32 mouse cellular contexts compared by ENCODE assay signal in genomic region chr7:121394875-121395274, GRCm38 (mm10). TPM values are rescaled to one million over a fixed set of nuclear protein-coding genes. Genes with fewer than 3 reads are reported as not detected.
DNase-seq lines count a peak whose midpoint lies in the region; ATAC-seq and TF ChIP-seq lines count a peak whose summit lies in the region.
"Had no signal": no experiment of that assay in that cellular context is flagged by ENCODE, and none has a peak within 500 bp of the region (broad histone marks: within the 10 kb centered on the region; RNA-seq: fewer than 3 reads in every experiment).

No protein-coding gene starts in this region.

- H3K9ac ChIP-seq in forebrain, embryonic 15.5 days (replicated peaks) = no peak overlapping the region
- no peak overlapping the region for H3K9ac ChIP-seq in forebrain, embryonic 11.5 days (ENCODE audit: low read length)
- H3K9ac ChIP-seq in hindbrain, embryonic 14.5 days = no peak overlapping the region
- no peak overlapping the region for H3K9ac ChIP-seq in hindbrain, embryonic 12.5 days
- H3K9ac ChIP-seq in midbrain, postnatal 0 days (replicated peaks; ENCODE audit: low read length, poor library complexity, severe bottlenecking) = no peak overlapping the region
- H3K9ac ChIP-seq in midbrain, embryonic 13.5 days (replicated peaks) = no peak overlapping the region
- H3K9ac ChIP-seq: heart, embryonic 13.5 days; liver, embryonic 14.5 days had no signal

- H3K4me1 ChIP-seq in forebrain, embryonic 15.5 days = peaks cover 23% of the 10 kb centered on the region
- H3K4me1 ChIP-seq in forebrain, embryonic 11.5 days (replicated peaks; ENCODE audit: control insufficient read depth, insufficient read depth, low read length) = peaks cover 9% of the 10 kb centered on the region; the same call in 1 of the 2 replicates
- H3K4me1 ChIP-seq in hindbrain, embryonic 14.5 days (replicated peaks; ENCODE audit: control insufficient read depth, insufficient read depth, low read length) = peaks cover 9% of the 10 kb centered on the region
- H3K4me1 ChIP-seq in hindbrain, embryonic 12.5 days = peaks cover 19% of the 10 kb centered on the region
- 0 out of 2 replicates have a peak, but pooled peaks cover 5% of the 10 kb centered on the region for H3K4me1 ChIP-seq in midbrain, postnatal 0 days (ENCODE audit: insufficient read depth, low read length)
- H3K4me1 ChIP-seq in midbrain, embryonic 13.5 days (replicated peaks) = peaks cover 19% of the 10 kb centered on the region

- TF ChIP-seq CTCF in midbrain, postnatal 0 days (IDR thresholded peaks at IDR 0.05) = no peak

- peaks cover 46% of the 10 kb centered on the region for H3K27me3 ChIP-seq in forebrain, embryonic 15.5 days
- peaks cover 36% of the 10 kb centered on the region for H3K27me3 ChIP-seq in forebrain, embryonic 11.5 days (ENCODE audit: control insufficient read depth, insufficient read depth, low read length)
- peaks cover 50% of the 10 kb centered on the region for H3K27me3 ChIP-seq in hindbrain, embryonic 14.5 days (ENCODE audit: control insufficient read depth, insufficient read depth, low read length)
- peaks cover 58% of the 10 kb centered on the region for H3K27me3 ChIP-seq in hindbrain, embryonic 12.5 days
- H3K27me3 ChIP-seq in midbrain, postnatal 0 days (ENCODE audit: insufficient read depth, low read length) = peaks cover 19% of the 10 kb centered on the region
- H3K27me3 ChIP-seq in midbrain, embryonic 13.5 days = peaks cover 55% of the 10 kb centered on the region

- peak overlapping the region; percentile 45 for H3K4me3 ChIP-seq in forebrain, embryonic 15.5 days
- H3K4me3 ChIP-seq in forebrain, embryonic 11.5 days (ENCODE audit: low read depth, low read length) = no peak overlapping the region
- H3K4me3 ChIP-seq in hindbrain, embryonic 14.5 days (replicated peaks; ENCODE audit: low read length) = no peak overlapping the region
- no peak overlapping the region for H3K4me3 ChIP-seq in hindbrain, embryonic 12.5 days
- peak overlapping the region; percentile 63 for H3K4me3 ChIP-seq in midbrain, postnatal 0 days (ENCODE audit: low read depth, low read length)
- no peak overlapping the region for H3K4me3 ChIP-seq in midbrain, embryonic 13.5 days (replicated peaks)
- H3K4me3 ChIP-seq: heart, embryonic 13.5 days had no signal

- H3K27ac ChIP-seq in forebrain, embryonic 15.5 days (replicated peaks) = no peak overlapping the region; the same call in 1 of the 2 replicates
- no peak overlapping the region for H3K27ac ChIP-seq in forebrain, embryonic 11.5 days (ENCODE audit: low read depth, low read length)
- H3K27ac ChIP-seq in hindbrain, embryonic 14.5 days = no peak overlapping the region
- no peak overlapping the region for H3K27ac ChIP-seq in hindbrain, embryonic 12.5 days
- H3K27ac ChIP-seq in midbrain, postnatal 0 days (ENCODE audit: low read depth, low read length) = no peak overlapping the region
- H3K27ac ChIP-seq in midbrain, embryonic 13.5 days = no peak overlapping the region
- H3K27ac ChIP-seq: heart, embryonic 13.5 days; liver, embryonic 14.5 days; macrophage had no signal

- H3K4me2 ChIP-seq in forebrain, embryonic 15.5 days (replicated peaks) = peak overlapping the region; percentile 82
- no peak overlapping the region for H3K4me2 ChIP-seq in forebrain, embryonic 11.5 days (ENCODE audit: low read depth, low read length, severe bottlenecking)
- H3K4me2 ChIP-seq in hindbrain, embryonic 14.5 days (replicated peaks) = peak overlapping the region; percentile 76
- H3K4me2 ChIP-seq in hindbrain, embryonic 12.5 days (replicated peaks) = no peak overlapping the region
- peak overlapping the region; percentile 94 for H3K4me2 ChIP-seq in midbrain, postnatal 0 days (ENCODE audit: low read depth, low read length, poor library complexity, severe bottlenecking)
- no peak overlapping the region; the same call in 1 of the 2 replicates for H3K4me2 ChIP-seq in midbrain, embryonic 13.5 days (replicated peaks)
- H3K4me2 ChIP-seq: heart, embryonic 13.5 days had no signal

- ATAC-seq in forebrain, embryonic 15.5 days (replicated peaks) = no peak
- ATAC-seq in forebrain, embryonic 11.5 days (replicated peaks; ENCODE audit: low FRiP score) = no peak
- no peak for ATAC-seq in hindbrain, embryonic 14.5 days (ENCODE audit: low FRiP score)
- no peak for ATAC-seq in hindbrain, embryonic 12.5 days (ENCODE audit: low FRiP score)
- no peak for ATAC-seq in midbrain, postnatal 0 days (ENCODE audit: low FRiP score)
- no peak for ATAC-seq in midbrain, embryonic 13.5 days
- ATAC-seq: intestine, embryonic 16.5 days had no signal

- no peaks in the 10 kb centered on the region for H3K9me3 ChIP-seq in forebrain, embryonic 15.5 days
- H3K9me3 ChIP-seq in forebrain, embryonic 11.5 days (ENCODE audit: control insufficient read depth, low read length) = no peaks in the 10 kb centered on the region
- H3K9me3 ChIP-seq in hindbrain, embryonic 14.5 days (ENCODE audit: control insufficient read depth, low read length) = no peaks in the 10 kb centered on the region
- no peaks in the 10 kb centered on the region for H3K9me3 ChIP-seq in hindbrain, embryonic 12.5 days (replicated peaks)
- no peaks in the 10 kb centered on the region for H3K9me3 ChIP-seq in midbrain, postnatal 0 days (ENCODE audit: low read length)
- H3K9me3 ChIP-seq in midbrain, embryonic 13.5 days = no peaks in the 10 kb centered on the region
- H3K9me3 ChIP-seq: heart, embryonic 13.5 days had no signal

- no peak for DNase-seq in forebrain, embryonic 11.5 days (ENCODE audit: low spot score)
- DNase-seq in hindbrain, embryonic 14.5 days (ENCODE audit: low spot score) = no peak
- no peak for DNase-seq in midbrain, postnatal 0 days (ENCODE audit: low spot score)
- peak; percentile 62 for DNase-seq in telencephalon, adult 2 months (ENCODE audit: low read depth, low spot score)
- no peak for DNase-seq in heart, adult 11 months
- DNase-seq: adrenal gland, adult 8-10 months; cerebellum, adult 8-10 months; cerebellum, postnatal 25 days; heart, postnatal 10 days; kidney, adult 9 months; kidney, postnatal 10 days; layer of hippocampus, postnatal 36 days; liver; lung, adult 2 months; lung, postnatal 10 days; thymus, postnatal 4 days had no signal

- H3K36me3 ChIP-seq in forebrain, embryonic 15.5 days = no peaks in the 10 kb centered on the region
- no peaks in the 10 kb centered on the region for H3K36me3 ChIP-seq in forebrain, embryonic 11.5 days (ENCODE audit: control insufficient read depth, insufficient read depth, low read length)
- no peaks in the 10 kb centered on the region for H3K36me3 ChIP-seq in hindbrain, embryonic 14.5 days (replicated peaks; ENCODE audit: control insufficient read depth, insufficient read depth)
- no peaks in the 10 kb centered on the region for H3K36me3 ChIP-seq in hindbrain, embryonic 12.5 days
- H3K36me3 ChIP-seq in midbrain, postnatal 0 days (ENCODE audit: insufficient read depth, low read length) = no peaks in the 10 kb centered on the region
- H3K36me3 ChIP-seq in midbrain, embryonic 13.5 days = no peaks in the 10 kb centered on the region
- H3K36me3 ChIP-seq: heart, embryonic 13.5 days had no signal

- 75% methylated on average over 2 of the region's 2 CpGs for WGBS in forebrain, embryonic 15.5 days
- 83% methylated on average over 2 of the region's 2 CpGs for WGBS in forebrain, embryonic 11.5 days
- WGBS in hindbrain, embryonic 14.5 days = 80% methylated on average over 2 of the region's 2 CpGs
- 88% methylated on average over 2 of the region's 2 CpGs for WGBS in hindbrain, embryonic 12.5 days
- 89% methylated on average over 2 of the region's 2 CpGs for WGBS in midbrain, postnatal 0 days
- 85% methylated on average over 2 of the region's 2 CpGs for WGBS in midbrain, embryonic 13.5 days

RNA-seq across cellular contexts. Expression of gene Hs3st2, which starts 3.2 kb away (rescaled TPM):
- polyA plus RNA-seq in forebrain, embryonic 15.5 days (2015; fragmentation: Nextera tagmentation; extraction: Ambion mirVana) = 12.7 and 15.5 TPM in 2 replicates
- polyA plus RNA-seq in forebrain, embryonic 11.5 days (2014; fragmentation: Nextera tagmentation; extraction: Ambion mirVana) = 0.16 and 0.23 TPM in 2 replicates
- polyA plus RNA-seq in hindbrain, embryonic 14.5 days (2014; fragmentation: Nextera tagmentation; extraction: Ambion mirVana) = 17.6 and 20.1 TPM in 2 replicates
- 4.3 and 5.4 TPM in 2 replicates for polyA plus RNA-seq in hindbrain, embryonic 12.5 days (2016; fragmentation: Nextera tagmentation; extraction: Ambion mirVana)
- 30.2 and 30.5 TPM in 2 replicates for total RNA-seq in midbrain, postnatal 0 days (2014; rRNA removed)
- 22.5 and 27.1 TPM in 2 replicates for polyA plus RNA-seq in midbrain, postnatal 0 days (2015; fragmentation: Nextera tagmentation; extraction: Ambion mirVana)
- polyA plus RNA-seq in midbrain, embryonic 13.5 days (2015; fragmentation: Nextera tagmentation; extraction: Ambion mirVana) = 3.8 and 6.2 TPM in 2 replicates
- total RNA-seq: CH12.LX; ES-E14; gastrocnemius, adult 8-10 months; heart, adult 8-10 months; heart, postnatal 10 days; hematopoietic stem cell, adult 5-6 weeks; megakaryocyte-erythroid progenitor cell, adult 5-6 weeks; monocyte, adult 5-6 weeks had no signal
- polyA plus RNA-seq: C2C12; lung, adult 2 months; macrophage; thymus, postnatal 0 days had no signal

Comparison
In these comparisons a context has a peak if more than half of its experiments do, and no peak if none do; other contexts are left out.
1. H3K4me2 ChIP-seq: peak in forebrain, embryonic 15.5 days (single experiment), hindbrain, embryonic 14.5 days (single experiment) and midbrain, postnatal 0 days (single experiment); none in forebrain, embryonic 11.5 days (single experiment), hindbrain, embryonic 12.5 days (single experiment) and midbrain, embryonic 13.5 days (single experiment).
2. H3K4me3 ChIP-seq: peak in forebrain, embryonic 15.5 days (single experiment) and midbrain, postnatal 0 days (single experiment); none in forebrain, embryonic 11.5 days (single experiment), hindbrain, embryonic 14.5 days (single experiment), hindbrain, embryonic 12.5 days (single experiment) and midbrain, embryonic 13.5 days (single experiment).